In genomic region chr1:89063800-89064199, GRCm38 (mm10) we compare ENCODE assay signal across 17 mouse cellular contexts. TPM values are rescaled to one million over a fixed set of nuclear protein-coding genes. Genes with fewer than 3 reads are reported as not detected.
DNase-seq lines count a peak whose midpoint lies in the region; TF ChIP-seq lines count a peak whose summit lies in the region.
"Had no signal": no experiment of that assay in that cellular context is flagged by ENCODE, and none has a peak within 500 bp of the region (broad histone marks: within the 10 kb centered on the region; RNA-seq: fewer than 3 reads in every experiment).

No protein-coding gene starts in this region.

- H3ac ChIP-seq in myocyte (ENCODE audit: control insufficient read depth, insufficient read length), result no peak overlapping the region

- no peak for TF ChIP-seq POLR2A in embryonic fibroblast, embryonic 13.5 days (IDR thresholded peaks at IDR 0.05; ENCODE audit: low read depth, low read length)
- no peak for TF ChIP-seq POLR2A in myocyte (IDR thresholded peaks at IDR 0.05; ENCODE audit: insufficient read length, low read depth)

- H3K79me2 ChIP-seq in myocyte (ENCODE audit: control insufficient read depth, insufficient read depth), result no peaks in the 10 kb centered on the region

- no peak overlapping the region for H3K4me2 ChIP-seq in myocyte (ENCODE audit: low read depth)

- H3K27me3 ChIP-seq in myocyte (ENCODE audit: control insufficient read depth, insufficient read depth, insufficient read length), result no peaks in the 10 kb centered on the region
- H3K27me3 ChIP-seq: CH12.LX, Patski had no signal

- no peak for TF ChIP-seq CTCF in embryonic fibroblast, embryonic 13.5 days (IDR thresholded peaks at IDR 0.05; ENCODE audit: borderline replicate concordance, insufficient read depth, low read length)

- H3K4me1 ChIP-seq in embryonic fibroblast, embryonic 13.5 days (ENCODE audit: control insufficient read depth, insufficient read depth, low read length), result peaks cover 9% of the 10 kb centered on the region; the same call in 1 of the 2 replicates

- H3K36me3 ChIP-seq in myocyte (ENCODE audit: control insufficient read depth, insufficient read depth), result no peaks in the 10 kb centered on the region
- H3K36me3 ChIP-seq: G1E had no signal

- no peak overlapping the region for H3K4me3 ChIP-seq in embryonic fibroblast, embryonic 13.5 days (ENCODE audit: insufficient read depth, low read length)
- no peak overlapping the region for H3K4me3 ChIP-seq in myocyte

- no peak for DNase-seq in cerebellum, postnatal 10 days
- no peak for DNase-seq in spleen, postnatal 4 days (ENCODE audit: low spot score in 2 of 2)
- DNase-seq: adrenal gland, adult 2 months; adrenal gland, adult 8-10 months; adrenal gland, postnatal 10 days; adrenal gland, postnatal 14 days; adrenal gland, postnatal 25 days; adrenal gland, postnatal 36 days; B cell, adult 2 months; cerebellum, adult 11 months; cerebellum, adult 11-12 months; cerebellum, adult 18-20 months had no signal

- peak overlapping the region; percentile 51; the same call in 1 of the 2 replicates for H3K27ac ChIP-seq in embryonic fibroblast, embryonic 13.5 days (ENCODE audit: insufficient read depth, low read length)

TF ChIP-seq in myocyte, 11 proteins besides CTCF, POLR2A, EP300 and RAD21:
- TF ChIP-seq CEBPB (IDR thresholded peaks at IDR 0.05; ENCODE audit: insufficient read depth, poor library complexity, severe bottlenecking), result no peak
- TF ChIP-seq MYOD1 (IDR thresholded peaks at IDR 0.05; ENCODE audit: control insufficient read depth in 1 of 3, insufficient read length in 2 of 3, low read depth in 2 of 3), result peak in 2 of 3 experiments; percentile 55 to 75
- no peak for TF ChIP-seq USF1 (IDR thresholded peaks at IDR 0.05; ENCODE audit: low read depth)
- peak; percentile 41 for TF ChIP-seq TCF3 (IDR thresholded peaks at IDR 0.05; ENCODE audit: insufficient read length, low read depth)
- no peak for TF ChIP-seq POLR2AphosphoS2 (IDR thresholded peaks at IDR 0.05; ENCODE audit: insufficient read length, low read depth)
- TF ChIP-seq MAX (IDR thresholded peaks at IDR 0.05; ENCODE audit: low read depth), result no peak
- TF ChIP-seq REST (IDR thresholded peaks at IDR 0.05; ENCODE audit: insufficient read depth, insufficient read length), result no peak
- peak in 2 of 3 experiments; percentile 68 to 80 for TF ChIP-seq MYOG (IDR thresholded peaks at IDR 0.05; ENCODE audit: control insufficient read depth in 1 of 3, insufficient read depth in 1 of 3, insufficient read length in 2 of 3, low read depth in 2 of 3)
- TF ChIP-seq TCF12 (IDR thresholded peaks at IDR 0.05; ENCODE audit: insufficient read depth, poor library complexity, severe bottlenecking), result peak; percentile 68

RNA-seq across cellular contexts. Expression of gene Sh3bp4, which starts 6.4 kb away (rescaled TPM):
- 19.8 and 21.7 TPM in 2 replicates for polyA plus RNA-seq in embryonic fibroblast, embryonic 13.5 days (2011; ENCODE audit: insufficient read length, low read depth, missing spikeins)
- 23.2 TPM for polyA plus RNA-seq in myocyte (2012; fragmentation: generic; extraction: Trizol)
- polyA plus RNA-seq: G1E had no signal
